Mouse (Mus musculus) heart, adult 2 months (tissue): ENCODE measurements around the gene Lgr4.

Experiments
- CTCF ChIP-seq: fragments of 200-600 bp; IDR thresholded peaks from 2 replicates; pipeline ENCODE4 v1.8.1; 2022; ENCODE audit warnings: antibody characterized with exemption, mild to moderate bottlenecking, moderate library complexity
- EP300 ChIP-seq: fragments of 200-500 bp; IDR thresholded peaks from 2 replicates; pipeline ENCODE4 v1.6.1; 2011; ENCODE audit warnings: low read depth, low read length, control low read depth; ENCODE audit not compliant: insufficient read depth
- POLR2A ChIP-seq: fragments of 200-500 bp; IDR thresholded peaks from 2 replicates; pipeline ENCODE4 v1.6.1; 2011; ENCODE audit warnings: mild to moderate bottlenecking, low read depth, low read length, control low read depth; ENCODE audit not compliant: insufficient read depth

DNA sequence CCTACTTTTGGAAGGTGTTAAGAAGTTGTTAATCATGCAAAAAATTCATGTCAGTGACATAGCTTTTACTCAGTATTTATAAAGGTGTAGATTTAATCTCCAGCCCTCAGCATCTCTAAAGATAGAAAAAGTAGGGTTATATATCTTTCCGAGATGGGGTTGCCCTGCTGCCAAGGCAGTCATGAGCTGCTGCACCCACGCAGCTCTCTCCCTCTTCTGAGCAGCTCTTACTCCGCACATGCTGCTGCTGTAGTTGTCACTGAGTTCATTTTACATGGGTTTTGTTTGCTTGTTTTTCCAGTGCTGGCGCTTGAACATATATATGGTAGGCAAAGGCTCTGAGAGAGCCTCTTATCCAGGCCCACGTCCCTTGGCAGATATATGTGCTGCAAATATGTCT lies 120.9 kb downstream of the Lgr4 start:
- TF ChIP-seq POLR2A, result no peak
- TF ChIP-seq CTCF, result no peak
- TF ChIP-seq EP300, result no peak
